Mouse (Mus musculus): ENCODE results near the gene Fam71b. TPM values are rescaled to one million over a fixed set of nuclear protein-coding genes. Genes with fewer than 3 reads are reported as not detected.

The Fam71b gene
- total and polyA plus RNA-seq, 2 experiments from 2014 or later = not detected

- H3K4me1 ChIP-seq (ENCODE audit: insufficient read depth, low read length) = no peaks in the 10 kb centered on the region
- H3K9me3 ChIP-seq (ENCODE audit: low read length) = no peaks in the 10 kb centered on the region
- no peak overlapping the region for H3K9ac ChIP-seq (replicated peaks; ENCODE audit: low read length, poor library complexity, severe bottlenecking)
- DNase-seq (ENCODE audit: low spot score) (no peak), ATAC-seq (ENCODE audit: low FRiP score) (no peak)
- no peak overlapping the region for H3K4me2 ChIP-seq (ENCODE audit: low read depth, low read length, poor library complexity, severe bottlenecking)
- H3K4me3 ChIP-seq (ENCODE audit: low read depth, low read length) = no peak overlapping the region
- TF ChIP-seq CTCF (IDR thresholded peaks at IDR 0.05) = no peak
- H3K36me3 ChIP-seq (ENCODE audit: insufficient read depth, low read length) = no peaks in the 10 kb centered on the region
- H3K27ac ChIP-seq (ENCODE audit: low read depth, low read length) = no peak overlapping the region
- no peaks in the 10 kb centered on the region for H3K27me3 ChIP-seq (ENCODE audit: insufficient read depth, low read length)
- 91% methylated on average over 8 of the region's 8 CpGs for WGBS
Observed at GRCm38 (mm10) chr11:46371250-46371649, 25.1 kb upstream of the Fam71b start.

- H3K27me3 ChIP-seq (ENCODE audit: insufficient read depth, low read length) = no peaks in the 10 kb centered on the region
- ATAC-seq (ENCODE audit: low FRiP score) = no peak
- no peak overlapping the region for H3K4me2 ChIP-seq (ENCODE audit: low read depth, low read length, poor library complexity, severe bottlenecking)
- no peak overlapping the region for H3K4me3 ChIP-seq (ENCODE audit: low read depth, low read length)
- H3K4me1 ChIP-seq (ENCODE audit: insufficient read depth, low read length) = no peaks in the 10 kb centered on the region
- no peak overlapping the region for H3K27ac ChIP-seq (ENCODE audit: low read depth, low read length)
- no peaks in the 10 kb centered on the region for H3K9me3 ChIP-seq (ENCODE audit: low read length)
- DNase-seq (ENCODE audit: low spot score) = no peak
- TF ChIP-seq CTCF (IDR thresholded peaks at IDR 0.05) = no peak
- WGBS = 88% methylated on average over 8 of the region's 8 CpGs
- H3K9ac ChIP-seq (replicated peaks; ENCODE audit: low read length, poor library complexity, severe bottlenecking) = no peak overlapping the region
- no peaks in the 10 kb centered on the region for H3K36me3 ChIP-seq (ENCODE audit: insufficient read depth, low read length)
Observed at GRCm38 (mm10) chr11:46372331-46372953, 23.9 kb upstream of the Fam71b start.

GRCm38 (mm10) chr11:46373071-46374030 is 23.0 kb upstream of the Fam71b start:
- WGBS = 81% methylated on average over 13 of the region's 13 CpGs
- no peak for TF ChIP-seq CTCF (IDR thresholded peaks at IDR 0.05)
- Histone ChIP-seq H3K9ac (replicated peaks; ENCODE audit: low read length, poor library complexity, severe bottlenecking) (no peak overlapping the region), H3K4me2 (ENCODE audit: low read depth, low read length, poor library complexity, severe bottlenecking) (no peak overlapping the region), H3K4me1 (ENCODE audit: insufficient read depth, low read length) (no peaks in the 10 kb centered on the region), H3K36me3 (ENCODE audit: insufficient read depth, low read length) (no peaks in the 10 kb centered on the region), H3K9me3 (ENCODE audit: low read length) (no peaks in the 10 kb centered on the region), H3K27me3 (ENCODE audit: insufficient read depth, low read length) (no peaks in the 10 kb centered on the region), H3K4me3 (ENCODE audit: low read depth, low read length) (no peak overlapping the region), H3K27ac (ENCODE audit: low read depth, low read length) (no peak overlapping the region)
- no peak for ATAC-seq (ENCODE audit: low FRiP score)
- no peak for DNase-seq (ENCODE audit: low spot score)

- Histone ChIP-seq H3K4me2 (ENCODE audit: low read depth, low read length, poor library complexity, severe bottlenecking) (no peak overlapping the region), H3K27me3 (ENCODE audit: insufficient read depth, low read length) (no peaks in the 10 kb centered on the region), H3K4me1 (ENCODE audit: insufficient read depth, low read length) (no peaks in the 10 kb centered on the region), H3K4me3 (ENCODE audit: low read depth, low read length) (no peak overlapping the region), H3K9ac (replicated peaks; ENCODE audit: low read length, poor library complexity, severe bottlenecking) (no peak overlapping the region), H3K9me3 (ENCODE audit: low read length) (no peaks in the 10 kb centered on the region), H3K36me3 (ENCODE audit: insufficient read depth, low read length) (no peaks in the 10 kb centered on the region), H3K27ac (ENCODE audit: low read depth, low read length) (no peak overlapping the region)
- no peak for ATAC-seq (ENCODE audit: low FRiP score)
- DNase-seq (ENCODE audit: low spot score) = no peak
- TF ChIP-seq CTCF (IDR thresholded peaks at IDR 0.05) = no peak
- WGBS = 89% methylated on average over 8 of the region's 8 CpGs
Observed at GRCm38 (mm10) chr11:46375015-46375414, 21.3 kb upstream of the Fam71b start.

GRCm38 (mm10) chr11:46377316-46377715 is 19.0 kb upstream of the Fam71b start:
- H3K36me3 ChIP-seq (ENCODE audit: insufficient read depth, low read length) = no peaks in the 10 kb centered on the region
- no peak overlapping the region for H3K9ac ChIP-seq (replicated peaks; ENCODE audit: low read length, poor library complexity, severe bottlenecking)
- ATAC-seq (ENCODE audit: low FRiP score) (no peak), DNase-seq (ENCODE audit: low spot score) (no peak)
- no peaks in the 10 kb centered on the region for H3K9me3 ChIP-seq (ENCODE audit: low read length)
- TF ChIP-seq CTCF (IDR thresholded peaks at IDR 0.05) = no peak
- 79% methylated on average over 1 of the region's 1 CpGs for WGBS
- no peak overlapping the region for H3K27ac ChIP-seq (ENCODE audit: low read depth, low read length)
- H3K4me2 ChIP-seq (ENCODE audit: low read depth, low read length, poor library complexity, severe bottlenecking) = no peak overlapping the region
- H3K4me3 ChIP-seq (ENCODE audit: low read depth, low read length) = no peak overlapping the region
- H3K4me1 ChIP-seq (ENCODE audit: insufficient read depth, low read length) = no peaks in the 10 kb centered on the region
- H3K27me3 ChIP-seq (ENCODE audit: insufficient read depth, low read length) = no peaks in the 10 kb centered on the region

All from midbrain, postnatal 0 days (tissue).